Mouse (Mus musculus) forelimb bud, embryonic 11.5 days (tissue): ENCODE measurements around the gene Tmbim4.

Source experiments
- DNase-seq: peaks from one replicate; pipeline ENCODE4 v3.0.0-alpha.2; 2012; ENCODE audit warnings: low read depth, low spot score

The Tmbim4 gene

GRCm38 (mm10) chr10:120201131-120201921 is at the start of gene Tmbim4:
Gene Tmbim4 (plus strand): TSS chr10:120201590.
- peak; percentile 18 for DNase-seq

- DNase-seq = no peak
Observed at GRCm38 (mm10) chr10:120151672-120152071, 49.7 kb upstream of the Tmbim4 start.

GRCm38 (mm10) chr10:120153911-120154310 is 47.5 kb upstream of the Tmbim4 start:
- no peak for DNase-seq

DNA sequence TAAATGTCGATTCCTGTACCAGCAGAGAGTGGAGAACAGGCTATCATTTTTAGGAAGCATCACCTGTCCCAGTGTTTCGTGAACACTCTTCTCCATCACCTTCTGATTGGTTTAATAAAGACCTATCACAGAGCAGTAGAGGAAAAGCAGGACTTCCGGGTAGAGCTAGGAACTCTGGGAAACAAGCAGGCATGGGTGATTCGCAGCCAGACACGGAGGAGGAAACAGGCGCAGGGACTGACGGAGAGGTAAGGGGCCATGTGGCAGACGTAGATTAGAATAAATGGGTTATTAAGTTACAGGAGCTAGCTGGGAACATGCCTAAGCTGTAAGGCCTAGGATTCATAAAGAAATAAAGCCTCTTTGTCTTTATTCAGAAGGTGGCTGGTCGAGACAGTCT is 40.9 kb upstream of the Tmbim4 start:
- DNase-seq = peak; percentile 4

DNA sequence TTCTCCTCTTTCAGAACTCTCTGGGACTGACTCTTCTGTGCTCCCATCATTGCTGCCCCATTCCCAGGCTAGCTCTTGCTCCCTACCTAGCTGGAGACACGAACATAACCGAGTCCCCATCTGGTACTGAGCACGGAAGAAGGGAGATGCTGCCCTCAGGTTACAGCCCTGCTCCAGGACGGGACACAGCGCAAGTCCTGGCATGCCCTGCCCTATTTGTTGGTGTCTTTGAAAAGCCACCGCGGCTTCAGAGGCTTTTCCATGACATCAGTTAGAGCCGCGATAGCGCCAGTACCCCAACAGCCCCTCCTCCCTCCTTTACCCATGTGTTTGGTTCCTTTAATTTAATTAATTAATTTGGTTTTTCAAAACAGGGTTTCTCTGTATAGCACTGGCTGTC is 38.5 kb upstream of the Tmbim4 start:
- DNase-seq = no peak

GRCm38 (mm10) chr10:120163490-120163889 is 37.9 kb upstream of the Tmbim4 start:
- no peak for DNase-seq

DNA sequence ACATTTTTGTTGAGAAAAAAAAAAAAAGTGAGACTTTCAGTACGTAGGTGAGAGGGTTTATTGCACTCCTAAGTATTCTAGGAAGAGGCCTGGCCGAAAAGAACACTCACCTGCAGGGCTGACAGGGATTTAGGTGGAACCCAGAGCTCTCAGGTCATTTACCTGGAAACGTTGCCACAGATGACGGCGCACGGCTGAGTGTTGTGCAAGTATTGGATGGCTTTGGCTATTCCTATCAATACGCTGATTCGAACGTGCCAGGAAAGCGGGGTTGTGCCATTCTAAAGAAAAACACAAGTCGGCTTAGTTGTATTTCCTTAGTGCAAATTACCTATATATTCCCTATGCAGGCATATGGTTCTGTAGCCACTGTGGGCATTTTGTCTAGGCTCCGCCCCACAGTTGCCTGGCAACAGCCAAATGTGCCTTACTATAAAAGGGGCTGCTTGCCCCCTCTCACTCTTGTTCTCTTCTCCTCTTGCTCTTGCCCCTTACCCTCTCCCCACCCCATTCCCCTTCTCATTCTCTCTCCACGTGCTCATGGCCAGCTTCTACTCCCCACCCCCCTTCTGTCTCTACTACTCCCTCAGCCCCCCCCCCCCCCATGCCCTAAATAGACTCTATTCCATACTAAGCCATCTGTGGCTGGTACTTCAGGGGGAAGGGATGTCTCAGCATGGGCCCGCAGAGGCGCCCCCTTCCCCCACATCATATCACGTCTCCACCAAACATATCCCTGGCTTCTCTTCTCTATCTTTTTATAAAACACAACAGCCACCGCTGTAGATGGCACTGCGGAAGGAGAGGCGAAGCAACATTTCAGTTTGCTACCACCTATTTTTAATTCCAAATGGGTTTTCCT is 36.2 kb upstream of the Tmbim4 start:
- no peak for DNase-seq

GRCm38 (mm10) chr10:120165793-120166503 is 35.4 kb upstream of the Tmbim4 start:
- no peak for DNase-seq

DNA sequence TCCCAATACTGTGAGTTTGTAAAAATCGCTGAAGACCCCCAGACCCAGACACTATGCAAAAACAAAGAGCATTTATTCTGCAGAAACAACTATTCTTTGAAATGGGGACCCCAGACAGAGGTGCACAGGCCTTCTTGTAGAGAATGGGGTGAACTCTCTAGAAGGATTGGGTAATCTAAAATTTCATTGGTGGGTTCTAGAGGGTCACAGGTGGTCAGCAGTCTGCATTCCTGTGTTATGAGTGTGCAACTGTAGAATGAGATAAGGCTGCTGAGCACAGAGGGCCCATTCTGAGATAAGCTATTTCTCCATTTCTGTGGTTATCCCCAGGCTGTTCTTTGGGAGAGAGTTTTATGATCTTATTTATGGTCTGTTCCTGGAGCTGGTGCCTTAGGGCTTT is 33.3 kb upstream of the Tmbim4 start:
- DNase-seq = no peak

GRCm38 (mm10) chr10:120169064-120169463 is 32.3 kb upstream of the Tmbim4 start:
- DNase-seq = no peak

GRCm38 (mm10) chr10:120169841-120170240 is 31.5 kb upstream of the Tmbim4 start:
- no peak for DNase-seq

DNA sequence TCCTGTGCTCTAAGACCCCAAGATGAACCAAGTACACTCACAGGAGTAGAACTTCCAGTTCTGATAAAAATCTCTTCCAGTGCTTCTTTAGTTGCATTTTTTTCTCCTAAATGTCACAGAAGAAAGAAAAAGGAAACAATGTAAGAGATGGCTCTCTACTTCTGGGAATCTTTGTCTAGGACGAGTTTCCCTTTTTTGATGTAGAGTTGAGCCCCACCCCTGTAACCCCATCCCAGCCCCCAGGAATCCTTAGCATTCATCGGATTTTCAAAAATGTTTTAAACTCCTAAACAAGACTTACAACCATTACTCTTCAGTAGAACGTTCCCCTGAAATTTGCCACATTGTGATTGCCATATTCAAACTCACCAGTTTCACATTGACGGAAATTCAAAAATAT is 31.1 kb upstream of the Tmbim4 start:
- DNase-seq = no peak

DNA sequence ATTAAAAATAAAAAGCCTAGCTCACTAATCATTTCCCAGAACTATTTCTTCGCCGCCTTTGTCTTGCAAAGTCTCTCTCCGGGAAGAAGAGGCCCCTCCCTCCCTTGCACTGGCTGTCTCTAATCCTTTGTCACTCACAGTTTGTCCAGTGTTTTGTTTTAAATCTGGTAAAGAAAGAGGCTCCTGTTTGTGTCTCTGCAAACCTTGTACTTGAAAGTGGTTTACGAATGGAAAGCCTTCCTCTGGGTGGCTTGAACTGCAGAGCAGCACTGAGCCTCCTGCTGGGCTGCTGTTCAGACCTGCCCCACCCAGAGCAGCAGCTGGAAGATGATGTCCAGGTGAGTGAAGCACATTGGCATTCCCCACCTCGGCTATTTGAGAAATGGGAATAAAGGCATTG is 30.1 kb upstream of the Tmbim4 start:
- no peak for DNase-seq

GRCm38 (mm10) chr10:120174192-120174705 is 27.1 kb upstream of the Tmbim4 start:
- no peak for DNase-seq

DNA sequence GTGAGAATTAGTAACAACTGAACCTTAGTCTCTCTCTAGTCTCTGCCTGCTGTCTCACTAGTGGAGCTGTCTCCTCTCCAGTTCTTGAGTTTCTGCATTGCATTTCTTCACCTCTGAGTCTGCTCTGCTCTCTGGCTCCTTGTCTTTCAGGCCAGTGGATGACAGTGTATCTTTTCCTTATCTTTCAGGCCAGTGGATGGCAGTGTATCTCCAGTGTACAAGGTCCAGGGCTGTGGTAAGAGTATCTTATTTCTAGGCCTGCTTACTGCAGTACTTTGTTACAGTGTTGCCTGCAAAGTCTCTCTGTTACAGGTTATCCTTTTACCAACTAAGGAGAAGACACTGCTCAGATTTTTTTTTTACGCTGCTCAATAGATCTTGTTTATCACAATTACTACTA is 18.5 kb upstream of the Tmbim4 start:
- no peak for DNase-seq

GRCm38 (mm10) chr10:120183342-120183741 is 18.0 kb upstream of the Tmbim4 start:
- no peak for DNase-seq

- DNase-seq = no peak
Observed at GRCm38 (mm10) chr10:120188513-120188912, 12.9 kb upstream of the Tmbim4 start.

DNA sequence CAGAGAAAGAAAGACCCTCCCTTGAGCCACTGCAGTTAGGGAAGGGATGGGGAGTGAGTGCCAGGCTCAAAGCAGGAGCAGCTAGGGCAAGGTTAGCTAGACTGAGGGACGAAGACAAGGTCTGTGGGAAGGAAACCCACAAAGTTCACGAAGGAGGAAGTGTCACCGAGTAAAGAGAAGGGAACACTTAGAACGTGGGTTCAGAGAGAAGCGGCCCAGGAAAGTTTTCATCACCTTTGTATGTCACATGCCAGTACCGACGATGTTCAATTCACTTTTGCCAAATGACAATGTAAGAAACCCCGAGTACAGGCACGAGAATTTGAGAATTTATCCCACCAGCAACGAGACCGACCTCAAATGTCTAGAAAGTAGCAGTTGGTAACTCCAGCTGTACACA is 12.1 kb upstream of the Tmbim4 start:
- no peak for DNase-seq

DNA sequence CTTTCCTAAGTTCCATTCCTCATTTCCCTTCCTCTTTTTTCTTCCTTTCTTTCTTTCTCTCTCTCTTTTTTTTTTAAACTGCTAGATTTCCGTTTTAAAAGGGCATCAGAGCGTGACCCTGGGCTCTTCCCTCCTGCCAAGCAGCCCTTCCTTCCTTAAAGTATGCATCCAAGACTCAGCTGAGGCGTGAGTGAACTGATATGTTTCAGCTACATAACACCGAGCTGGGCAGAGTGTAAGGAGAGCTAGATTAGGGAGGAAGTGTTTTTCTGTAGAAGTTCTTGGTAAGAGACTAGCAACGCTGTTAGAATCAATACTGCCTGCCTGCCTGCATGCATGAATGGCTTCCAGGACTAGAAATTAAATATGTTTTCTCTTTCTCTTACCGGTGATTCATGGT is 11.6 kb upstream of the Tmbim4 start:
- no peak for DNase-seq

- DNase-seq = no peak
Observed at GRCm38 (mm10) chr10:120191165-120191564, 10.2 kb upstream of the Tmbim4 start.

DNA sequence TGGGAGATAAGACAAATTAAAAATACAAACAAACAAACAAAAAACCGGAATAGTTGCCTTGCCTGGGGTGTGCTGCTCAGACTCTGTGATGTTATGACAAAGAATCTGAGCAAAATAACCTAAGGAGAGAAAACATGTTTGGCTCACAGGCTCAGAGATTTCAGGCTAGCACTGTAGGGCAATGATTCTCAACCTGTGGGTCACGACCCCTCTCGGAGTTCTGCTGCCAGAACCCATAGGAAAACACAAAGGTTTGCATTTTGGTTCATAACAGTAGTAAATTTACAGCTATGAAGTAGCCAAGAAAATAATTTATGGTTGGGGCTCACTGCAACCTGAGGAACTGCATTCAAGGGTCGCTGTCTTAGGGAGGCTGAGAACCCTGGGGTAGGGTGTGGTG is 9.1 kb upstream of the Tmbim4 start:
- no peak for DNase-seq

GRCm38 (mm10) chr10:120193255-120193654 is 8.1 kb upstream of the Tmbim4 start:
- no peak for DNase-seq
